Mouse (Mus musculus) kidney, postnatal 14 days (tissue): ENCODE measurements around the gene Kansl1.

Source experiments
- DNase-seq: peaks from one replicate; pipeline ENCODE4 v3.0.0; 2022; ENCODE audit warnings: mixed read lengths

Kansl1 gene

GRCm38 (mm10) chr11:104362704-104363103 lies 106.0 kb downstream of the Kansl1 start:
- DNase-seq: no peak

GRCm38 (mm10) chr11:104361790-104362189 lies 106.9 kb downstream of the Kansl1 start:
- no peak for DNase-seq

GRCm38 (mm10) chr11:104346931-104347330 lies 121.7 kb downstream of the Kansl1 start:
- peak; percentile 36 for DNase-seq

GRCm38 (mm10) chr11:104334946-104335345 lies 133.7 kb downstream of the Kansl1 start:
- DNase-seq: no peak

- DNase-seq: no peak
These were observed 134.5 kb downstream of the Kansl1 start for GRCm38 (mm10) chr11:104334115-104334514.

GRCm38 (mm10) chr11:104332105-104332504 lies 136.6 kb downstream of the Kansl1 start:
- DNase-seq: no peak

GRCm38 (mm10) chr11:104331208-104331607 lies 137.5 kb downstream of the Kansl1 start:
- no peak for DNase-seq

- DNase-seq: no peak
These were observed 138.5 kb downstream of the Kansl1 start for GRCm38 (mm10) chr11:104330151-104330550.

GRCm38 (mm10) chr11:104329185-104329926 lies 139.3 kb downstream of the Kansl1 start:
- no peak for DNase-seq

GRCm38 (mm10) chr11:104327946-104328345 lies 140.7 kb downstream of the Kansl1 start:
- DNase-seq: no peak

- no peak for DNase-seq
These were observed 141.2 kb downstream of the Kansl1 start for GRCm38 (mm10) chr11:104327462-104327861.

- DNase-seq: no peak
These were observed 146.5 kb downstream of the Kansl1 start for GRCm38 (mm10) chr11:104322142-104322541.

- DNase-seq: no peak
These were observed 148.2 kb downstream of the Kansl1 start for GRCm38 (mm10) chr11:104320511-104320910.

- DNase-seq: peak; percentile 39
These were observed 149.5 kb downstream of the Kansl1 start for GRCm38 (mm10) chr11:104318940-104319781.

- no peak for DNase-seq
These were observed 151.0 kb downstream of the Kansl1 start for GRCm38 (mm10) chr11:104317631-104318030.

GRCm38 (mm10) chr11:104316685-104317400 lies 151.8 kb downstream of the Kansl1 start:
- DNase-seq: peak; percentile 43

GRCm38 (mm10) chr11:104315703-104316102 lies 153.0 kb downstream of the Kansl1 start:
- peak; percentile 79 for DNase-seq

GRCm38 (mm10) chr11:104311643-104312042 lies 157.0 kb downstream of the Kansl1 start:
- DNase-seq: no peak

GRCm38 (mm10) chr11:104310226-104310887 lies 158.3 kb downstream of the Kansl1 start:
- no peak for DNase-seq

- no peak for DNase-seq
These were observed 159.1 kb downstream of the Kansl1 start for GRCm38 (mm10) chr11:104309377-104310225.

GRCm38 (mm10) chr11:104307136-104307535 lies 161.5 kb downstream of the Kansl1 start:
- DNase-seq: no peak

GRCm38 (mm10) chr11:104306483-104306882 lies 162.2 kb downstream of the Kansl1 start:
- DNase-seq: no peak
